Mouse (Mus musculus) thymus, postnatal 36 days (tissue): ENCODE measurements at regions not wholly inside any gene's neighbourhood (a gene's known extent, or its start where the extent isn't known, plus 50 kb on each side); places are given as distances from the start of the nearest gene placed in this dataset.

Source experiments
- DNase-seq, 2 experiments: peaks; one replicate each; pipeline ENCODE4 v3.0.0; 2022; ENCODE audit warnings: mixed read lengths in 2 of 2

DNA sequence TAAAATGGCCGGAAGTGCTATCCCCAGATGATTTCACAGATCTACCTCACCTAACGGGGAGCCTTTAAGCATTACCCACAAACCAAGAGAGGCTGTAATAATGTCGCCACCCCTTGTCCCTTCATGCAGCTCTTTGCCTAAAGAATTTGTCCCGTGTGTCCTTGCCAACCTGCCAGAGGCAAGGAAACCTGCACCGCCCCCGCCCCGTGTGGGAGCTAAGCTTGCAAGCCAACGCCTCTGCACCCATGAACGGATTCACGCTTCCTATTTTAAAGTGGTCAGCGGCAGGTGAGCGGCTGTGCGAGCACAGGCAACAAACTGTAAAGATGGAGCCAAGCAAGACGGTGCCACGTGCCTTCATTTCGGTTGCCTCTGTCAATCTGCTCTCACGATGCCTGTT is 63.1 kb downstream of the Gm11011 start:
- DNase-seq: no peak

- DNase-seq: peak; percentile 5 to 20
Observed at GRCm38 (mm10) chr2:169519941-169520340, 67.6 kb downstream of the Gm11011 start.

DNA sequence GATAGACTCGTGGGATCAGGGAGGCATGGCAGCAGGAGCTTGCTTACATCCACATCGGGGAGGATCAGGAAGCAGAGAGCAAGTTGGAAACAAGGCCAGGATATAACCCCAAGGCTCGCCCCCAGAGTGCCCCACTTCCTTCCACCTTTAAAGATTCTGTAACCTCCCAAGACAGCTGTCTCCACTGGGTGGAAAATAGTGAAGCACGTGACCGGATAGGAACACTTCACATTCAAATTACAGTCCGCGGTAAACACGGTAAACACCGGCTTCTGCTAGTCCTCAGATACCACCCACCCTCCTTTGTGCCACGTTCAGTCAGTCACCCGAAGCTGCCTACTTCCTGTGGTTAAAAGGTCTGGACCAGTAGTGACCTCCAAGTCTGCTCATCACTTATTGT is 72.2 kb downstream of the Gm11011 start:
- peak; percentile 22 to 39 for DNase-seq

GRCm38 (mm10) chr2:169510741-169511140 is 76.8 kb downstream of the Gm11011 start:
- DNase-seq: no peak

- DNase-seq: no peak
Observed at GRCm38 (mm10) chr2:169509406-169509805, 78.1 kb downstream of the Gm11011 start.

- DNase-seq: no peak
Observed at GRCm38 (mm10) chr2:169504416-169505057, 83.0 kb downstream of the Gm11011 start.

DNA sequence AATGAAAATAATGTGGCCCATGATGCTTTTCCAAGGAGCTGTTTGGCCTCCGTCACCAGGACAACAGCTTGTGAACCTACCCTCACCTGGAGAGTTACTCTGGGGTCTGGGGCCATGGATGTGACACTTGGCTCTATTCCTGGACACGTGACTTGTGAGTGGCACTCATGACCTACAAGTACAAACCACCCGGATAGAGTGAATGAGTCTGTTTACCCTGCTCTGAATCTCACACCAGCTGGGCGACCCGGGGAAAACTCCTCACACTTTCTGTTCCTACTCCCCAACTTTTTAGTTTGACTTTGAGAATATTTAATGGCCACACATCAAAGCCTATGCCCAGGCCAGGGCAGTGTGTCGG is 84.0 kb downstream of the Gm11011 start:
- no peak for DNase-seq

DNA sequence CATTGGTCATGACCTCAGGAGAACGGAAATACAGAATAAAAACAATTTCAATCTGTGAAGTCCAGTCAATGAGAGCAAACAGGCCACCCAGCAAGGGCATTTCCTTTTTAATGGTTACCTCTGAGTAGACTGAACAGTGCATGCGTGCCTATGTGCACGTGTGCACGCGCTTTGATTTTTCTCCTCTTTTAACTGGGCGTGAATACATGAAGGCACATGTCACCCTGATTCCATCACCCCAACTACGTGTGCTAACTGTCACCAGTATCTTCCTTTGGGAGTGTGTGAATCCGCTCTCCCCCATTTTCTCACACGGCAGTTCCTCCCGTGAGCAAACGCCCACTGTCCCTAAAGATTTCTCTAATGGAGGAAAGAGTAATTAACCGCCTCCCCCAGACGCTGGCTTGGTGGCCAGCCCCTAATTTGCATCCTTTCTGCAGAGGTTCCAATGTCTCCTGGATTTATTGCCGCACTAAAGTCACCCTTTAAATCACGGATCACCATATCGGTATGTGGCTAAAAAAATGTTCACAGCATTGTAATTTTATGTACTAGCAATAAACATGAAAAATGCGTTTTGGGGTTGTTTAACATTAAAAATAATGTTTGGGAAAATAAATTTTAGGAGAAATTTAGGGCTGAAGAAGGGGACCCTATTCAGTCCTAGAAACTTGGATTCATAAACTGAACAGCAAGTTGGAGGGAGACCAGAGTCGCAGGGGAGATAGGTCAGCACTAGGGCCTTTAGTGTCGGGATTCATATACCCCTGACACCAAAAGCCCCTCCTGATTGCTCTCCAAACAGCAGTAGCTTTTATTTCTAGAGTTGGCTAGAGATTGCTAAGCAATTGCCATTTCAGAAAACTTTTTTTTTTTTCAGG is 84.6 kb downstream of the Gm11011 start:
- no peak for DNase-seq

GRCm38 (mm10) chr2:169501736-169502340 is 85.7 kb downstream of the Gm11011 start:
- no peak for DNase-seq

GRCm38 (mm10) chr2:169495368-169495767 is 92.2 kb downstream of the Gm11011 start:
- DNase-seq: no peak

DNA sequence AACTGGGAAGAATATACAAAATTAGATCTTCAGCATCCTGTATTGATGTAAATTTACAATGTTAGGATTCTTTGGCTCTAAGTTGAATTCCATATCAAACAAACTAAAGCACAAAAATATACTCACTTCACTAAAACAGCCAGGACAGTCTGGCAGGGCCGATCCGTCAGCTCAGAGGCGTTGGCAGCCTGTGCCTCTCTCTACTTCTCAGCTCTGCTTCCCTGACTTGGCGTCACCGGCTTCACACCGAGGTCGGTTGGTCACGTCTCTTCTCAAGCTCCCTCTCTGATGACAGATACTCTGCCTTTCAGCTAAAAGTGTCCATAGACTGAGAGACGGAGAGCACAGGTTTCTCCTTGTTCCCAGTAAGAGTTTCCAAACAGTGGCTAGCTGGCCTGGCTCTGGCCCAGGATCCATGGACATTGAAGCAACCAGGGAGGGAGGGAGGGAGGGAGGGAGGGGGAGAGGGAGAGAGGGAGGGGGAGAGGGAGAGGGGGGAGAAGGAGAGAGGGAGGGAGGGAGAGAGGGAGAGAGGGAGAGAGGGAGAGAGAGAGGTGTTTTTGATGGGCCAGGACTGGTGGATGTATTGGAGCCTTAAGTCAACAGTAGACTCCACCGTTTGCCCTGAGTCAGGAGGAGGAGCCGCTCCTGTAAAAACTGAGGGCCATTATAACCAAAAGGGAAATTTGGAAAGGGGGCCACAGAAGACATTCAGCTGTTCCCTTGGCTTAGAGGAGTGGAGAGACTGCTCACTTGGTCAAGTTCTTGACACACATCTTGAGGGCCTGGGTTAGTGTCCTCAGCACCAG is 92.8 kb downstream of the Gm11011 start:
- no peak for DNase-seq

GRCm38 (mm10) chr2:169493609-169494275 is 93.8 kb downstream of the Gm11011 start:
- DNase-seq: no peak

DNA sequence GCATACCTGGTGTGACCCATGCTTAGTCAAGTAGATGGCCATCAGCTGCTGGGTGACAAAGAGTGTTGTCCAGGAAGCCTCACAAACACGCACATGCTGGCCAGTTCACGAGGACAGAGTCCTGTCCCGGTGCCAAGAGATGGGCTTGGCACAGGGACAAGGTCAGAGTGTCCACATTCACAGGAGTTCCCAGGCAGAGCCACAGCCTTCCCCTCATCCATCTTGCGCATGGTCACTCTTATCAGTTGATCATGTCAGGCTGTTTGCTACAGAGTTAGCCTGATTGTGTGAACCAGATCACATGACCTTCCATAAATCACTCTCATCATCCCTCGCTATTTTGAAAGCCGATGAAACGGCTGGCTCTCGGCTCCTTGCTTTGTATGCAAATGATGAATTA is 103.6 kb downstream of the Gm11011 start:
- no peak for DNase-seq

DNA sequence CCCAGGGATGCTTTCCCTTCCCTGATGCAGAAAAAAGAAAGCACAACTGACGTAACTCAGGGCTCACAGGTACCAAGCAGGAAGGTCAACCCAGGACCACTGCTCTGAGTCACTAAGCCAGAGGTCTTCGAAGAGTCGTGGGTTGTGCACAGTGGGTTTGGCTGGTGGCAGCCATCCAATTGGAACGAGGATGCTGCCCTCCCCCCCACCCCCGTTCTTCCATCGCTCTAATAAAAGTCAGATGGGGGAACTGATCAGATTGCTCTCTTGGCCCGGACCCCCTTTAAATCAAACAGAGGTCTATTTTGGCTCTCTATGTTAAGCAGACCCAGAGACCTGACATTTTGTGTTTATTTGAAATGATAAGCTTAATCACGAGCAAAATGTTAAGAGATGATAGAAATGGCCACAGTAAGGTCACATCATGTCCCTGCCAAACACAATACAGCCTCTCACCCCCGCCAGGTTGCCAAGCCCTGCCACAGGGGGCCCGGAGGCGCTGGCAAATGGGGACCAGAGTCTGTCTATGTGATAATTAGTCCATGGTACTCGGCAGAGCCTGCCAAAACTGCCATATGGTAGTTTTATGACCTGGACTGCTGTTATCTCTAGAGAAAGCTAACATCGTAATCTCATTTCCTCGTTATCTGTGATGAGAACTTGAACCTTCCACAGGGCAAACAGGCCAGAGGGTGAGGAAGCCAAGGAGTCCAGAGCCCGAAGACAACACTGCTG is 105.6 kb downstream of the Gm11011 start:
- DNase-seq: no peak

- DNase-seq: no peak
Observed at GRCm38 (mm10) chr2:169474418-169475112, 113.0 kb downstream of the Gm11011 start.

- no peak for DNase-seq
Observed at GRCm38 (mm10) chr2:169469538-169469937, 118.0 kb downstream of the Gm11011 start.

GRCm38 (mm10) chr2:169467621-169468020 is 119.9 kb downstream of the Gm11011 start:
- DNase-seq: no peak

DNA sequence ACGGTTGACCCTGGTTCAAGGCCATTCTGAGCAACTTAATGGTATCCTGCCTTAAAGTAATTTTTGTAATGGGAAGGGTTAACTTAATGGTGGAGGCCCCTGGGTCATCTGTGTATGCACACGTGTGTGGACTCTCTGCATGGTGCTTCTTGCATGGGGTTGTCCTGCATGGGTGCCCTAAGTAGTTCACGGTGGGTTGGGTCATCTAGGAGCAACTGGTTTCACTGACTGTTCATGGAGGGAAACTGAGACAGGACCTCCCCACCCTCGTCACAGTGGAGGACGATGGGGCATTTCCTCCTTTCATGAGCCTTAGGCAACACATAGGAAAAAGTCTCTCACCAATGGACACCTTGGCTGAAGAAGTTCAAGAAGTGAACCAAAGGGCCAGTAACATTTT is 123.4 kb downstream of the Gm11011 start:
- no peak for DNase-seq

GRCm38 (mm10) chr2:169461491-169462039 is 126.0 kb downstream of the Gm11011 start:
- DNase-seq: no peak

DNA sequence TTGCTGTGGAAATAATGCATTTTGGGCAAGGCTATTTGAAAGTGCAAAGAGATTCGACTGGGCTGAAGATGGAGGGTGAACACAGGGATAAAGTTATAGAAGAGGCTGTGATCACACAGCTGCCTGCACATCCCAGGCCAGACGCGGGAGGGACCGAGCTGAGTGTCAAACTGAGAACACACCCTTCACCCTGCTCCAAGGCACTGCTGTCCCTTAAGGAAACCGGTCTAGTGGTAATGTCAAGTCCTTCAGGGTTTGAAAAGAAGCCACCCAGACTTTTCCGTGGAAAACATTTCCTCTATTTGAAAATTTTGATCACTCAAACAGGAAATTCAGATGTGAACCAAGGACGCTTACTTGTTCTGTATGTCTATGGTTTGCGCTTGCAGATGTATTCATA is 134.6 kb downstream of the Gm11011 start:
- DNase-seq: no peak

- DNase-seq: no peak
Observed at GRCm38 (mm10) chr2:169450801-169451200, 136.7 kb downstream of the Gm11011 start.
